Mouse (Mus musculus) intestine, embryonic 14.5 days (tissue): ENCODE data around the gene Myh7. TPM values are rescaled to one million over a fixed set of nuclear protein-coding genes. Genes with fewer than 3 reads are reported as not detected.

Experiments
- ATAC-seq: fragments of 200-750 bp; cut with Nextera tagmentation; replicated peaks from 2 replicates; pipeline ENCODE4 v1.8.0; 2017; ENCODE audit warnings: low read depth, moderate number of reproducible peaks, moderate TSS enrichment, moderate library complexity; ENCODE audit not compliant: low FRiP score, low TSS enrichment
- DNase-seq: peaks from one replicate; pipeline ENCODE4 v3.0.0-alpha.2; 2018; ENCODE audit warnings: low spot score
- H3K27ac ChIP-seq: fragments of 300-500 bp; sonication (generic); 2 replicates; pipeline ENCODE4 v1.5.1; 2014; ENCODE audit warnings: low read depth, mild to moderate bottlenecking, control low read depth
- H3K27me3 ChIP-seq: fragments of 300-500 bp; sonication (generic); replicated peaks from 2 replicates; pipeline ENCODE4 v1.6.1; 2014; ENCODE audit warnings: low read length, control low read depth; ENCODE audit not compliant: control insufficient read depth, insufficient read depth
- H3K36me3 ChIP-seq: fragments of 300-500 bp; sonication (generic); 2 replicates; pipeline ENCODE4 v1.6.1; 2014; ENCODE audit warnings: low read length, control low read depth; ENCODE audit not compliant: control insufficient read depth, insufficient read depth
- H3K4me1 ChIP-seq: fragments of 300-500 bp; sonication (generic); replicated peaks from 2 replicates; pipeline ENCODE4 v1.6.1; 2014; ENCODE audit warnings: low read length, control low read depth, mixed read lengths; ENCODE audit not compliant: control insufficient read depth, insufficient read depth
- H3K4me2 ChIP-seq: fragments of 300-500 bp; sonication (generic); 2 replicates; pipeline ENCODE4 v1.6.1; 2014; ENCODE audit warnings: low read length
- H3K4me3 ChIP-seq: fragments of 300-500 bp; sonication (generic); 2 replicates; pipeline ENCODE4 v1.5.1; 2014; ENCODE audit warnings: low read depth, low read length, control low read depth, mixed read lengths
- H3K9ac ChIP-seq: fragments of 300-500 bp; sonication (generic); 2 replicates; pipeline ENCODE4 v1.6.1; 2014; ENCODE audit warnings: mild to moderate bottlenecking, low read length
- H3K9me3 ChIP-seq: fragments of 300-500 bp; sonication (generic); 2 replicates; pipeline ENCODE4 v1.6.1; 2016; ENCODE audit warnings: low read length, control low read depth; ENCODE audit not compliant: control insufficient read depth
- WGBS: fragments of 180-500 bp; shearing (Covaris S2); extraction: QIAGEN DNeasy Blood & Tissue Kit; methylation state at CpG from one replicate; pipeline ENCODE4 v1.1.7; 2014; 5-methylcytosine and 5-hydroxymethylcytosine counted together
- polyA plus RNA-seq: library from polyadenylated mRNA; unstranded; fragments of >200 nt; fragmentation: Nextera tagmentation; extraction: Ambion mirVana; gene quantifications from 2 replicates; pipeline ENCODE4 v1.2.1, GENCODE M21; 2014

Myh7 gene
- polyA plus RNA-seq, 1 experiment from 2014 or later, result 0.43 TPM

GRCm38 (mm10) chr14:55007120-55007908 is 12.9 kb upstream of the Myh7 start:
- no peak overlapping the region for H3K27ac ChIP-seq
- H3K4me1 ChIP-seq, result no peaks in the 10 kb centered on the region
- H3K4me2 ChIP-seq, result no peak overlapping the region
- no peak overlapping the region for H3K4me3 ChIP-seq
- H3K27me3 ChIP-seq, result no peaks in the 10 kb centered on the region
- no peaks in the 10 kb centered on the region for H3K36me3 ChIP-seq
- H3K9ac ChIP-seq, result no peak overlapping the region
- 86% methylated on average over 9 of the region's 9 CpGs for WGBS
- no peak for DNase-seq
- no peak for ATAC-seq
- H3K9me3 ChIP-seq, result no peaks in the 10 kb centered on the region

- no peak for ATAC-seq
- no peak overlapping the region for H3K27ac ChIP-seq
Observed at GRCm38 (mm10) chr14:55006541-55006940, 12.1 kb upstream of the Myh7 start.

GRCm38 (mm10) chr14:55005967-55006366 is 11.5 kb upstream of the Myh7 start:
- Histone ChIP-seq H3K27me3 (no peaks in the 10 kb centered on the region), H3K4me2 (no peak overlapping the region), H3K4me3 (no peak overlapping the region), H3K9ac (no peak overlapping the region), H3K36me3 (no peaks in the 10 kb centered on the region), H3K9me3 (no peaks in the 10 kb centered on the region), H3K27ac (no peak overlapping the region), H3K4me1 (no peaks in the 10 kb centered on the region)
- WGBS, result 81% methylated on average over 8 of the region's 8 CpGs
- ATAC-seq, result no peak
- no peak for DNase-seq

More at GRCm38 (mm10) chr14:55006541-55006940, 12.1 kb upstream of the Myh7 start:
- DNase-seq, result no peak
- H3K4me2 ChIP-seq, result no peak overlapping the region
- H3K4me1 ChIP-seq, result no peaks in the 10 kb centered on the region
- H3K36me3 ChIP-seq, result no peaks in the 10 kb centered on the region
- 77% methylated on average over 3 of the region's 3 CpGs for WGBS
- H3K9me3 ChIP-seq, result no peaks in the 10 kb centered on the region
- no peak overlapping the region for H3K4me3 ChIP-seq
- no peaks in the 10 kb centered on the region for H3K27me3 ChIP-seq
- H3K9ac ChIP-seq, result no peak overlapping the region

- ATAC-seq, result no peak
- WGBS, result 66% methylated on average over 2 of the region's 2 CpGs
Observed at GRCm38 (mm10) chr14:55005506-55005905, 11.1 kb upstream of the Myh7 start.

GRCm38 (mm10) chr14:55003878-55004855 is 9.7 kb upstream of the Myh7 start:
- WGBS, result 71% methylated on average over 18 of the region's 18 CpGs
- ATAC-seq (no peak), DNase-seq (no peak)
- H3K4me3 ChIP-seq, result no peak overlapping the region
- no peaks in the 10 kb centered on the region for H3K9me3 ChIP-seq
- H3K9ac ChIP-seq, result no peak overlapping the region
- no peaks in the 10 kb centered on the region for H3K36me3 ChIP-seq
- H3K4me1 ChIP-seq, result no peaks in the 10 kb centered on the region
- H3K4me2 ChIP-seq, result no peak overlapping the region
- H3K27ac ChIP-seq, result no peak overlapping the region
- H3K27me3 ChIP-seq, result no peaks in the 10 kb centered on the region

More at GRCm38 (mm10) chr14:55005506-55005905, 11.1 kb upstream of the Myh7 start:
- H3K4me3 ChIP-seq, result no peak overlapping the region
- H3K27ac ChIP-seq, result no peak overlapping the region
- no peaks in the 10 kb centered on the region for H3K27me3 ChIP-seq
- H3K4me2 ChIP-seq, result no peak overlapping the region
- H3K4me1 ChIP-seq, result no peaks in the 10 kb centered on the region
- no peaks in the 10 kb centered on the region for H3K36me3 ChIP-seq
- no peak for DNase-seq
- H3K9ac ChIP-seq, result no peak overlapping the region
- no peaks in the 10 kb centered on the region for H3K9me3 ChIP-seq

- ATAC-seq (no peak), DNase-seq (no peak)
- H3K9ac ChIP-seq, result no peak overlapping the region
- H3K9me3 ChIP-seq, result no peaks in the 10 kb centered on the region
- no peak overlapping the region for H3K4me3 ChIP-seq
- H3K27ac ChIP-seq, result no peak overlapping the region
- H3K4me2 ChIP-seq, result no peak overlapping the region
- no peaks in the 10 kb centered on the region for H3K4me1 ChIP-seq
- H3K36me3 ChIP-seq, result no peaks in the 10 kb centered on the region
- 55% methylated on average over 7 of the region's 7 CpGs for WGBS
- no peaks in the 10 kb centered on the region for H3K27me3 ChIP-seq
Observed at GRCm38 (mm10) chr14:55002687-55003120, 8.3 kb upstream of the Myh7 start.

GRCm38 (mm10) chr14:55001938-55002686 is 7.7 kb upstream of the Myh7 start:
- Histone ChIP-seq H3K9ac (no peak overlapping the region), H3K4me3 (no peak overlapping the region), H3K27me3 (no peaks in the 10 kb centered on the region), H3K36me3 (no peaks in the 10 kb centered on the region), H3K9me3 (no peaks in the 10 kb centered on the region), H3K27ac (no peak overlapping the region), H3K4me2 (no peak overlapping the region), H3K4me1 (no peaks in the 10 kb centered on the region)
- 42% methylated on average over 12 of the region's 12 CpGs for WGBS
- DNase-seq, result no peak
- ATAC-seq, result no peak

- ATAC-seq, result no peak
- H3K9me3 ChIP-seq, result no peaks in the 10 kb centered on the region
- 94% methylated on average over 2 of the region's 2 CpGs for WGBS
Observed at GRCm38 (mm10) chr14:55001446-55001845, 7.0 kb upstream of the Myh7 start.

More at GRCm38 (mm10) chr14:55001446-55001845, 7.0 kb upstream of the Myh7 start:
- Histone ChIP-seq H3K27me3 (no peaks in the 10 kb centered on the region), H3K4me1 (no peaks in the 10 kb centered on the region), H3K9ac (no peak overlapping the region), H3K27ac (no peak overlapping the region), H3K4me3 (no peak overlapping the region), H3K4me2 (no peak overlapping the region), H3K36me3 (no peaks in the 10 kb centered on the region)
- no peak for DNase-seq
